Mouse (Mus musculus) lung, embryonic 14.5 days (tissue): ENCODE data around the gene Vps51. TPM values are rescaled to one million over a fixed set of nuclear protein-coding genes. Genes with fewer than 3 reads are reported as not detected.
"Not testable (repeated sequence)": the region's sequence is repeated elsewhere in the genome, so short reads cannot be mapped to it uniquely, and the experiment has no call there.

ENCODE experiments used
- ATAC-seq: fragments of 200-750 bp; cut with Nextera tagmentation; 2 replicates; pipeline ENCODE4 v1.8.0; 2017; ENCODE audit warnings: mild to moderate bottlenecking, moderate TSS enrichment, moderate library complexity; ENCODE audit not compliant: insufficient read depth
- DNase-seq: peaks from one replicate; pipeline ENCODE4 v3.0.0-alpha.2; 2015
- H3K27ac ChIP-seq: fragments of 300-500 bp; sonication (generic); 2 replicates; pipeline ENCODE4 v1.5.1; 2014; ENCODE audit warnings: low read depth, mild to moderate bottlenecking, moderate library complexity
- H3K27me3 ChIP-seq: fragments of 300-500 bp; sonication (generic); 2 replicates; pipeline ENCODE4 v1.6.1; 2014; ENCODE audit warnings: low read length, control low read depth; ENCODE audit not compliant: insufficient read depth
- H3K36me3 ChIP-seq: fragments of 300-500 bp; sonication (generic); 2 replicates; pipeline ENCODE4 v1.6.1; 2014; ENCODE audit warnings: control low read depth; ENCODE audit not compliant: insufficient read depth
- H3K4me1 ChIP-seq: fragments of 300-500 bp; sonication (generic); 2 replicates; pipeline ENCODE4 v1.6.1; 2014; ENCODE audit warnings: antibody characterized with exemption, control low read depth; ENCODE audit not compliant: insufficient read depth
- H3K4me2 ChIP-seq: fragments of 300-500 bp; sonication (generic); 2 replicates; pipeline ENCODE4 v1.6.1; 2014; ENCODE audit warnings: mild to moderate bottlenecking
- H3K4me3 ChIP-seq: fragments of 300-500 bp; sonication (generic); 2 replicates; pipeline ENCODE4 v1.5.1; 2014; ENCODE audit warnings: low read depth, low read length
- H3K9ac ChIP-seq: fragments of 300-500 bp; sonication (generic); 2 replicates; pipeline ENCODE4 v1.6.1; 2014
- H3K9me3 ChIP-seq: fragments of 300-500 bp; sonication (generic); 2 replicates; pipeline ENCODE4 v1.6.1; 2016; ENCODE audit warnings: low read depth, low read length, control low read depth
- CTCF ChIP-seq: IDR thresholded peaks from 2 replicates; pipeline ENCODE4 v1.5.1; 2016; ENCODE audit warnings: antibody characterized with exemption, low read depth
- WGBS: fragments of 180-500 bp; shearing (Covaris S2); extraction: QIAGEN DNeasy Blood & Tissue Kit; methylation state at CpG from one replicate; pipeline ENCODE4 v1.1.7; 2014; 5-methylcytosine and 5-hydroxymethylcytosine counted together
- polyA plus RNA-seq: library from polyadenylated mRNA; unstranded; fragments of >200 nt; fragmentation: Nextera tagmentation; extraction: Ambion mirVana; gene quantifications from 2 replicates; pipeline ENCODE4 v1.2.1, GENCODE M21; 2014

The Vps51 gene
- polyA plus RNA-seq, 1 experiment from 2014 or later: 63.2 TPM

DNA sequence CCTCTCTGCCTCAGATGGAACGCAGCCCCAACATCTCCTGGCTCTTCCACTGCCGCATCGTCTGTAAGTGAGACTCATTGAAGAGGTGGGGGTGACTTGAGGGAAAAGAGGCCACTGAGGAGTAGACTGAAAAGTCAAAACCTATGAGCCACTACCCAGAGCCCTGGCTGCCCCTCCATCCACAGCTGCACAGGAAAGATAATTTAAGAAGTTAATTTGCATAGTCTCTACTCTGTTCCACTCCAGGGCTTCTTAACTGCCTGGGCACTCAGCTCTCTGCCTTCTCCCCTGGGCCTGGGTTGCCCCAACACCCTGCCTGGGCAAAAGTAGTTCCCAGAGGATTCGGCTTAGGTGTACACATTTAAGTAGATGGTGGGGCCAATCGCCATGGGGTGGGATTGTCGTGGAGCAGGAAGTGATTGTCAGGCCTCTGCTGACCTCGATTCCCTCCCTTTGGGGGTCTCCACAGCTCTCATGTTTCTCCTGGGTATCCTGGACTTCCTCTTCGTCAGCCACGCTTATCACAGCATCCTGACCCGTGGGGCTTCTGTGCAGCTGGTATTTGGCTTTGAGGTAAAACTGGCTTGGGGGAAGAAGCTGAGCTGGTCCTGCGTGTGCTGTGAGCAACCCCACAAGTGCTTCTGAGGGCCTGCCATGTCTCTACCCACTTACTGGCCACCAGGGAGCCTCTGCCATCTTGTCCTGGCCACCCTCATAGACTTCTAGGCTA lies 28.2 kb downstream of the Vps51 start:
- Histone ChIP-seq H3K36me3 (peaks cover 60% of the 10 kb centered on the region), H3K27ac (no peak overlapping the region), H3K9me3 (no peaks in the 10 kb centered on the region), H3K4me2 (no peak overlapping the region; the same call in 1 of the 2 replicates), H3K4me3 (no peak overlapping the region), H3K9ac (no peak overlapping the region), H3K4me1 (peaks cover 6% of the 10 kb centered on the region; the same call in 1 of the 2 replicates), H3K27me3 (no peaks in the 10 kb centered on the region)
- 87% methylated on average over 11 of the region's 11 CpGs for WGBS
- ATAC-seq: no peak
- no peak for DNase-seq
- no peak for TF ChIP-seq CTCF

DNA sequence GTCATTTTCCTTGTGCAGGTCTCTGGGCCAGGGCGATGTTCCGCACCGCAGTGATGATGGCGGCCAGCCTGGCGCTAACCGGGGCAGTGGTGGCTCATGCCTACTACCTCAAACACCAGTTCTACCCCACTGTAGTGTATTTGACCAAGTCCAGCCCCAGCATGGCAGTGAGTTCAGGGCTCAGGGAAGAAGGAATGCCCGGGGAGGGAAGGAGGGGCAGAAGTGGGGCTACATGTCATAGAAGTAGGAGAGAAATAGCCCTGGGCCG lies 29.2 kb downstream of the Vps51 start:
- DNase-seq (no peak), ATAC-seq (no peak)
- no peaks in the 10 kb centered on the region for H3K9me3 ChIP-seq
- no peaks in the 10 kb centered on the region for H3K27me3 ChIP-seq
- TF ChIP-seq CTCF: no peak
- peak overlapping the region; percentile 78 for H3K4me2 ChIP-seq
- whole genome bisulfite sequencing: 75% methylated on average over 8 of the region's 8 CpGs
- peaks cover 6% of the 10 kb centered on the region; the same call in 1 of the 2 replicates for H3K4me1 ChIP-seq
- peak overlapping the region; percentile 94 for H3K4me3 ChIP-seq
- 0 out of 2 replicates have a peak overlapping the region, but pooled peaks have one; percentile 99 for H3K27ac ChIP-seq
- H3K36me3 ChIP-seq: peaks cover 50% of the 10 kb centered on the region
- H3K9ac ChIP-seq: peak overlapping the region; percentile 92

DNA sequence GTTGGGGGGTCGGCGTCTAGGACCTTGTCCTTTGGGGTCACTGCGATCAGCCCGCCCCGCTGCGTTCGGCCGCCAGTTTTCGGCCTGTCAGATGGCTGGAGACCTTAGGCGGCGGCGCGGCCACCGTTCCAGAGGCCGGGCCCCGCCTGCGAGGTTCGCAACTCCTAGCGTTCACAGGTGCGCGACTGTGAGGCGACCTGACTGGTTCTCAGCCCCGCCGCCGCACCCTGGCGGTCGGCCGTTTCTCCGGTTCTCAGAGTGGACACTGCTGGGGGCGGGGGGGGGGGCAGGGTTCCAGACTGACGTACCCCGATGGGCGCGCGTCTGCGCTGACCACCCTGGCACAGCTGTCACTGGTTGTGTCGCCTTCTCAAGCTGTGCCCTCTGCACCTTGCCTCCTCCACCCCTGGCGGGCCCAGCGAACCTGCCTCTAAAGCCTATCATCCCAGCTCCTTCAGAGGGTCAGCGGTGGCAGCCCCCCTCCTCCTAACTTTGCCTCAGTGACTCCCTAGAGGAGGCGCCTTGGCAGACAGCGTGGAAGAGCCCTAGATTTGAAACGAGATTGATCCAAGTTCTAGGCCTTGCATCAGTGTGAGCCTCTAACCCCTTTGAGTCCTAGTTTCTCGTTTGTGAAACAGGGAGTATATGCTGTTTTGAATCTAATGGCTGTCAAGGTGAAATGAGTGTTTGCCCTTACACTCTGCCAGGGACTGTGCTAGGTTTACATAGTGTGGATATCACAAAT lies 29.7 kb downstream of the Vps51 start:
- peak overlapping the region; percentile 78 for H3K4me2 ChIP-seq
- whole genome bisulfite sequencing: 1% methylated on average over 44 of the region's 44 CpGs
- H3K9me3 ChIP-seq: no peaks in the 10 kb centered on the region
- peak overlapping the region; percentile 94 for H3K4me3 ChIP-seq
- DNase-seq: no peak
- peaks cover 45% of the 10 kb centered on the region for H3K36me3 ChIP-seq
- no peaks in the 10 kb centered on the region for H3K27me3 ChIP-seq
- H3K4me1 ChIP-seq: peaks cover 6% of the 10 kb centered on the region; the same call in 1 of the 2 replicates
- H3K9ac ChIP-seq: peak overlapping the region; percentile 92
- H3K27ac ChIP-seq: peak overlapping the region; percentile 99
- TF ChIP-seq CTCF: peak; percentile 7; the same call in 1 of the 2 replicates
- peak; percentile 11 for ATAC-seq

DNA sequence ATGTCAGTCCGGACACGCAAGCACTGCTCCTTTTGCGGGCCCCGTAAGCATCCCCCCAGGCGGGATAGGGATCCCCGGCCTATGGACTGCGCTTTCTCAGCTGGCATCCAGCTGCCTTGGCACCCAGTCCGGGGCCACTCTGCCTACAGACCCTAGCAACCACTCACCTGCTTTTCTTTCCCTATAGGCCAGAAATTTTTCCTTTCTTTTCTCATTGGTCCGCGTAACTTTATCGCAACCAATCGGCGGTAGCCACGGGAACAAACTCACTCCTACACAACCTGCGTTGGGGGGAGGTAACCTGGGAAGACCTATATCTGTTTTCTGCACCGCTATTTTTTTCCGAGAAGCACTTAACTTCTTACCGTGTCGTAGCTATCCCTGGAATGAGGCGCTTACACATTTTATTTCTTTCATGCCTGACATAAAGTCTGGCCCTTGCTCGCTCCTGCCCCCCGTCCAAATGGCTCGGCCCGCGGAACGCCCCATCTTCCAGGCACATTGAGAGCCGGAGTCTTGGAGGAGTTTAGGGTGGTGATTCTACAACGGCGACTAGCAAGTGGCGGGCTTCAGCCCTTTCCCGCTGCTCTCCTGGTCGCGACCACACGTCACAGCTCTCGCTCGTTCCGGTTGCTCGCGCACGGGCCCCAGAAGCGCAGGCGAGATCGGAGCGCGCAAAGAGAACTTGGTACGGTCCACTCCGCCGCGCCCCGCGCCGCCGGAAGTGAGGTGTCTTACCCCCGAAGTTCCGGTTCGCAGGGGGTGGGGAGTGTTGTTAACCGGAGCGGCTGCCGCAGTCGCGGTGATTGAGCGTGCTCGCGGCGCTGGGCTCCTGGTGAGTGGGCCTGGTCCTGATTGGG lies 30.5 kb downstream of the Vps51 start, which contains the start of gene Syvn1:
TSS of gene Syvn1 (plus strand) at position 283 of the 860 bp plus-strand sequence.
- H3K36me3 ChIP-seq: peaks cover 37% of the 10 kb centered on the region
- H3K9me3 ChIP-seq: no peaks in the 10 kb centered on the region
- under 1% methylated on average over 65 of the region's 65 CpGs for WGBS
- H3K27me3 ChIP-seq: no peaks in the 10 kb centered on the region
- ATAC-seq: peak; percentile 91
- peak within 1 kb of the TSS; percentile 94 for H3K4me3 ChIP-seq
- H3K4me1 ChIP-seq: peaks cover 6% of the 10 kb centered on the region; the same call in 1 of the 2 replicates
- H3K9ac ChIP-seq: peak within 1 kb of the TSS; percentile 92
- peak; percentile 97 for DNase-seq
- peak within 1 kb of the TSS; percentile 99 for H3K27ac ChIP-seq
- no peak for TF ChIP-seq CTCF
- H3K4me2 ChIP-seq: peak within 1 kb of the TSS; percentile 78

DNA sequence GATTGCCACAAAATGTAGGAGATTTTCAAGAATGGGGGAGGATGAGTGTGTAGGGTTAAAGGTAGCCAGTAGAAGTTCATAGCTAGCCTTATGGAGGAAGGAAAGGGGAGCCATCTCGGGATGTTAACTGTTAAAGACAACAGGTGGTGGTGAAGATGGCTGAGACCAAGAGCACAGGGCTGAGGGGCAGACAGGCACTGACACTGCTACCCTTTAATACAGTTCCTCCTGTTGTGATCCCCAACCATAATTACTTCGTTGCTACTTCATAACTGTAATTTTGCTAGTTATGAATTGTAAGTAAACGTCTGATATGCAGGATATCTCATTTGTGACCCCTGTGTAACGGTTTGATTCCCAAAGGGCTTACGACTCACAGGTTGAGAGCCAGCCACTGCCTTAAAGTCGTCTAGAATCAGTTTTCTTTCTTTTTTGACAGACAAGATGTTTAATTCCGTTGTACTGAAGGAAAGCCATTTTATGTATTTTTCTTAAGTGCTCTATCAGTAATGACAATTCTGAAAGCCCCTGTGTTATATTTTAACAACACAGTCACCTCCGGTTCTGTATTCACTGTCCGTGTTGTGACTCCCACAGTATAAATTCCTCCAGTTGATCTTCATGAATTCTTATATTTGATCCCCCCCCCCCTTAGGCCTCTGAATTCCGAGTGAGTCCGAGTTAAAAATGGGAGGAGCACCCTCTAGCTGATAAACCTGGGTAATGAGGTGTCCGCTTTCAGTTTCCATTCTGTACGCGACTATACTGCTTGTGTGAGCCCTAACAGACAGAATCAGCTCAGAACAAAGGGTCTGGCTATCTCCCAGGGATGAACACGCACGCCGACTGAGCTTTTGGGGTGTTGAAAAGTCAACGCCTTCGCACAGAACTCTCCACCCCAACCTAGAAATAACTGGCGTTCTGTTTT lies 31.4 kb downstream of the Vps51 start:
- H3K9me3 ChIP-seq: no peaks in the 10 kb centered on the region
- H3K27ac ChIP-seq: peak overlapping the region; percentile 99
- H3K4me2 ChIP-seq: peak overlapping the region; percentile 78
- no peaks in the 10 kb centered on the region for H3K27me3 ChIP-seq
- peak; percentile 70 for DNase-seq
- peak; percentile 29; the same call in 1 of the 2 replicates for ATAC-seq
- 14% methylated on average over 20 of the region's 20 CpGs for WGBS
- TF ChIP-seq CTCF: no peak
- H3K4me3 ChIP-seq: peak overlapping the region; percentile 94
- H3K4me1 ChIP-seq: peaks cover 6% of the 10 kb centered on the region; the same call in 1 of the 2 replicates
- H3K36me3 ChIP-seq: peaks cover 28% of the 10 kb centered on the region
- H3K9ac ChIP-seq: peak overlapping the region; percentile 92

DNA sequence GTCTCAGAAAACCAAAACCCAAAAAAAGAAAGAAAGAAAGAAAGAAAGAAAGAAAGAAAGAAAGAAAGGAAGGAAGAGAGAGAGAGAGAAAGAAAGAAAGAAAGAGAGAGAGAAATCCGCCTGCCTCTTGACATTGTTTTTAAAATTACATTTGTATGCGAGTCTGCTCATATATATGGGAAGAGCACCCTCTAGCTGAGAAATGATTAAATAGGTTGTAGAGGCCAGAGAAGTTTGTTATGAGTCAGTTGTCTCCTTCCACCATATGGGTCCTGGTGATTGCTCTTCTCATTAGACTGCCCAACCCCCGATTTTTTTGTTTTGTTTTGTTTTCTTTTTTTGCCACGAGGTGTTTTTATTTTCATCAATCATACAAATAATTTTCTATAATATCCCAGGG lies 32.9 kb downstream of the Vps51 start:
- H3K27me3 ChIP-seq, H3K27ac ChIP-seq, H3K4me3 ChIP-seq, ATAC-seq, H3K9me3 ChIP-seq, H3K4me2 ChIP-seq, H3K4me1 ChIP-seq, H3K9ac ChIP-seq: not testable (repeated sequence)
- WGBS: 42% methylated on average over 4 of the region's 4 CpGs
- TF ChIP-seq CTCF: peak; percentile 52
- DNase-seq: peak; percentile 79
- H3K36me3 ChIP-seq: peaks cover 13% of the 10 kb centered on the region
